Mouse (Mus musculus) kidney, adult 2 months (tissue): ENCODE measurements around the gene Ifit1bl1.

Source experiments
- CTCF ChIP-seq: fragments of 200-500 bp; conservative IDR thresholded peaks from 2 replicates; pipeline ENCODE4 v1.5.1; 2011; ENCODE audit warnings: low read depth, mild to moderate bottlenecking, control low read depth, low read length, moderate library complexity, mixed read lengths; ENCODE audit not compliant: insufficient read depth, insufficient read length
- POLR2A ChIP-seq: fragments of 200-500 bp; IDR thresholded peaks from one replicate; pipeline ENCODE4 v1.6.1; 2011; ENCODE audit warnings: low read depth, low read length, control low read depth

GRCm38 (mm10) chr19:34577121-34577520 is 24.6 kb downstream of the Ifit1bl1 start:
- TF ChIP-seq CTCF (no peak), POLR2A (no peak)
